Mouse (Mus musculus) thymus, postnatal 14 days (tissue): ENCODE measurements around the gene Ube2i.
"Not testable (repeated sequence)": the region's sequence is repeated elsewhere in the genome, so short reads cannot be mapped to it uniquely, and the experiment has no call there.

ENCODE experiments used
- DNase-seq: peaks from one replicate; pipeline ENCODE4 v3.0.0; 2021

The Ube2i gene

GRCm38 (mm10) chr17:25252643-25253042 is 21.8 kb downstream of the Ube2i start:
- no peak for DNase-seq

- DNase-seq: no peak
Observed at GRCm38 (mm10) chr17:25250181-25250835, 24.1 kb downstream of the Ube2i start.

- peak; percentile 59 for DNase-seq
Observed at GRCm38 (mm10) chr17:25248033-25248750, 26.2 kb downstream of the Ube2i start.

- no peak for DNase-seq
Observed at GRCm38 (mm10) chr17:25244239-25244638, 30.2 kb downstream of the Ube2i start.

- no peak for DNase-seq
Observed at GRCm38 (mm10) chr17:25243131-25243780, 31.2 kb downstream of the Ube2i start.

GRCm38 (mm10) chr17:25239695-25240636 is 34.5 kb downstream of the Ube2i start, which contains the start of the genes Gnptg and Tsr3:
Gene Gnptg (minus strand): TSS chr17:25240124.
Gene Tsr3 (plus strand): TSS chr17:25240170.
- peak; percentile 91 for DNase-seq

GRCm38 (mm10) chr17:25235635-25236034 is 38.8 kb downstream of the Ube2i start:
- no peak for DNase-seq

GRCm38 (mm10) chr17:25231621-25232020 is 42.8 kb downstream of the Ube2i start:
- DNase-seq: not testable (repeated sequence)

GRCm38 (mm10) chr17:25230700-25231099 is 43.7 kb downstream of the Ube2i start:
- peak; percentile 3 for DNase-seq

GRCm38 (mm10) chr17:25230014-25230655 is 44.3 kb downstream of the Ube2i start:
- not testable (repeated sequence) for DNase-seq

GRCm38 (mm10) chr17:25227991-25228390 is 46.4 kb downstream of the Ube2i start:
- no peak for DNase-seq

- DNase-seq: no peak
Observed at GRCm38 (mm10) chr17:25225659-25226058, 48.8 kb downstream of the Ube2i start.

GRCm38 (mm10) chr17:25224586-25225222 is 49.7 kb downstream of the Ube2i start:
- DNase-seq: peak; percentile 54

GRCm38 (mm10) chr17:25222951-25223601 is 51.3 kb downstream of the Ube2i start:
- peak; percentile 43 for DNase-seq

- DNase-seq: peak; percentile 69
Observed at GRCm38 (mm10) chr17:25222504-25222940, 51.9 kb downstream of the Ube2i start.

- peak; percentile 88 for DNase-seq
Observed at GRCm38 (mm10) chr17:25221821-25222503, 52.5 kb downstream of the Ube2i start.

GRCm38 (mm10) chr17:25220746-25221145 is 53.7 kb downstream of the Ube2i start:
- no peak for DNase-seq

GRCm38 (mm10) chr17:25219492-25220295 is 54.7 kb downstream of the Ube2i start:
- DNase-seq: peak; percentile 53

- DNase-seq: peak; percentile 15
Observed at GRCm38 (mm10) chr17:25218967-25219366, 55.5 kb downstream of the Ube2i start.
